Mouse (Mus musculus) heart, postnatal 25 days (tissue): ENCODE data around the gene Vmn2r83. TPM values are rescaled to one million over a fixed set of nuclear protein-coding genes. Genes with fewer than 3 reads are reported as not detected.

Source experiments
- DNase-seq: peaks from one replicate; pipeline ENCODE4 v3.0.0; 2022; ENCODE audit warnings: low spot score
- intact Hi-C: fragments of 180-260 bp; cut with DNase I; formaldehyde crosslinking; loops from one replicate; pipeline ENCODE4 v1.15.1; 2025
- microRNA-seq: library from miRNA; unstranded; fragments of <30 nt; microRNA quantifications from one replicate; pipeline ENCODE4 v1.2.0, GENCODE M21; 2022
- total RNA-seq, 2 experiments: library from RNA; stranded (reverse); gene quantifications; 2 replicates each; pipeline ENCODE4 v1.2.3; 2021

The Vmn2r83 gene
- total RNA-seq, 2 experiments from 2014 or later, result not detected

- intact Hi-C loops, result no loop called here
- no peak for DNase-seq
These were observed 68.0 kb downstream of the Vmn2r83 start for GRCm38 (mm10) chr10:79536461-79537080.

- DNase-seq, result no peak
- intact Hi-C loops, result no loop called here
These were observed 68.7 kb downstream of the Vmn2r83 start for GRCm38 (mm10) chr10:79537271-79537670.

- DNase-seq, result no peak
- intact Hi-C loops, result no loop called here
These were observed 69.2 kb downstream of the Vmn2r83 start for GRCm38 (mm10) chr10:79537781-79538180.

- intact Hi-C loops, result no loop called here
- DNase-seq, result no peak
These were observed 69.8 kb downstream of the Vmn2r83 start for GRCm38 (mm10) chr10:79538323-79538722.

GRCm38 (mm10) chr10:79538873-79539272 lies 70.3 kb downstream of the Vmn2r83 start:
- no peak for DNase-seq
- intact Hi-C loops, result no loop called here

GRCm38 (mm10) chr10:79539701-79540495 lies 71.4 kb downstream of the Vmn2r83 start:
- no peak for DNase-seq
- intact Hi-C loops, result no loop called here

- no peak for DNase-seq
- intact Hi-C loops, result no loop called here
These were observed 72.2 kb downstream of the Vmn2r83 start for GRCm38 (mm10) chr10:79540746-79541145.

GRCm38 (mm10) chr10:79541522-79541921 lies 73.0 kb downstream of the Vmn2r83 start:
- DNase-seq, result no peak
- intact Hi-C loops, result no loop called here

GRCm38 (mm10) chr10:79542171-79542570 lies 73.6 kb downstream of the Vmn2r83 start:
- no peak for DNase-seq
- intact Hi-C loops, result no loop called here

Small RNA genes within 50 kb of the gene (microRNA-seq; reads per million reads assigned to microRNA genes)
- gene Mir6909, result 0.83 reads per million

Other genes with a start within 250 kb of the Vmn2r83 start
- not detected for gene Vmn2r81, start 221.0 kb upstream of the Vmn2r83 start, total RNA-seq
- not detected for gene Vmn2r82, start 112.2 kb upstream of the Vmn2r83 start, total RNA-seq
- 1 to 10 TPM; 2.7 to 2.9 TPM for gene Plpp2, start 65.1 kb downstream of the Vmn2r83 start, total RNA-seq
- gene Mier2, start 86.5 kb downstream of the Vmn2r83 start, total RNA-seq, result 10 to 100 TPM; 12.2 to 12.3 TPM
- gene Theg, start 118.6 kb downstream of the Vmn2r83 start, total RNA-seq, result not detected
- not detected for gene C2cd4c, start 145.3 kb downstream of the Vmn2r83 start, total RNA-seq
- gene Shc2, start 169.2 kb downstream of the Vmn2r83 start, total RNA-seq, result 1 to 10 TPM; 2.2 to 2.4 TPM
- gene Odf3l2, start 177.0 kb downstream of the Vmn2r83 start, total RNA-seq, result not detected
- gene Madcam1, start 195.8 kb downstream of the Vmn2r83 start, total RNA-seq, result not detected
- gene Tpgs1, start 200.6 kb downstream of the Vmn2r83 start, total RNA-seq, result 10 to 100 TPM; 18.3 to 19.4 TPM
- gene Cdc34, start 213.5 kb downstream of the Vmn2r83 start, total RNA-seq, result 100 to 1,000 TPM; 183 to 190 TPM
- gene Gzmm, start 220.3 kb downstream of the Vmn2r83 start, total RNA-seq, result 1 to 10 TPM; 6.0 to 7.2 TPM
- 1,000 to 10,000 TPM; 1,236 to 1,242 TPM for gene Bsg, start 235.8 kb downstream of the Vmn2r83 start, total RNA-seq
- gene Hcn2, start 247.9 kb downstream of the Vmn2r83 start, total RNA-seq, result 10 to 100 TPM; 26.0 to 28.5 TPM